Mouse (Mus musculus): Measurements from ENCODE around the gene Ackr2. TPM values are rescaled to one million over a fixed set of nuclear protein-coding genes. Genes with fewer than 3 reads are reported as not detected.

The Ackr2 gene
- not detected in 2 replicates for polyA plus RNA-seq (2012)

GRCm38 (mm10) chr9:121898245-121898644 is at the start of gene Ackr2:
Gene Ackr2 (plus strand): TSS chr9:121898355.
- Histone ChIP-seq H3K9me3 (ENCODE audit: control insufficient read depth, low read length) (no peaks in the 10 kb centered on the region), H3K4me1 (ENCODE audit: control insufficient read depth) (no peaks in the 10 kb centered on the region)

GRCm38 (mm10) chr9:121854246-121854645 is 43.9 kb upstream of the Ackr2 start:
- H3K4me1 ChIP-seq (ENCODE audit: control insufficient read depth) = peaks cover 43% of the 10 kb centered on the region
- H3K27me3 ChIP-seq (ENCODE audit: control insufficient read depth) = no peaks in the 10 kb centered on the region
- no peaks in the 10 kb centered on the region for H3K9me3 ChIP-seq (ENCODE audit: control insufficient read depth, low read length)
- no peak overlapping the region for H3K4me3 ChIP-seq (replicated peaks)
- TF ChIP-seq GATA1 (IDR thresholded peaks at IDR 0.05; ENCODE audit: low read length) (no peak), TAL1 (IDR thresholded peaks at IDR 0.05; ENCODE audit: low read length) (no peak)
- peaks cover 52% of the 10 kb centered on the region for H3K36me3 ChIP-seq (ENCODE audit: control insufficient read depth)

More at GRCm38 (mm10) chr9:121898245-121898644, at the start of gene Ackr2:
- Histone ChIP-seq H3K27me3 (ENCODE audit: control insufficient read depth) (no peaks in the 10 kb centered on the region), H3K36me3 (ENCODE audit: control insufficient read depth) (no peaks in the 10 kb centered on the region), H3K4me3 (replicated peaks) (no peak within 1 kb of the TSS)
- TF ChIP-seq TAL1 (IDR thresholded peaks at IDR 0.05; ENCODE audit: low read length) = no peak
- TF ChIP-seq GATA1 (IDR thresholded peaks at IDR 0.05; ENCODE audit: low read length) = no peak

- H3K9me3 ChIP-seq (ENCODE audit: control insufficient read depth, low read length) = no peaks in the 10 kb centered on the region
- no peaks in the 10 kb centered on the region for H3K27me3 ChIP-seq (ENCODE audit: control insufficient read depth)
- peaks cover 53% of the 10 kb centered on the region for H3K4me1 ChIP-seq (ENCODE audit: control insufficient read depth)
- peaks cover 32% of the 10 kb centered on the region for H3K36me3 ChIP-seq (ENCODE audit: control insufficient read depth)
- TF ChIP-seq TAL1 (IDR thresholded peaks at IDR 0.05; ENCODE audit: low read length) = no peak
- no peak for TF ChIP-seq GATA1 (IDR thresholded peaks at IDR 0.05; ENCODE audit: low read length)
- peak overlapping the region; percentile 78 for H3K4me3 ChIP-seq (replicated peaks)
These were observed 41.3 kb upstream of the Ackr2 start for GRCm38 (mm10) chr9:121856649-121857416.

- Histone ChIP-seq H3K36me3 (ENCODE audit: control insufficient read depth) (peaks cover 25% of the 10 kb centered on the region), H3K9me3 (ENCODE audit: control insufficient read depth, low read length) (no peaks in the 10 kb centered on the region), H3K4me1 (ENCODE audit: control insufficient read depth) (peaks cover 53% of the 10 kb centered on the region), H3K4me3 (replicated peaks) (peak overlapping the region; percentile 78), H3K27me3 (ENCODE audit: control insufficient read depth) (no peaks in the 10 kb centered on the region)
- TF ChIP-seq GATA1 (IDR thresholded peaks at IDR 0.05; ENCODE audit: low read length) (no peak), TAL1 (IDR thresholded peaks at IDR 0.05; ENCODE audit: low read length) (no peak)
These were observed 40.5 kb upstream of the Ackr2 start for GRCm38 (mm10) chr9:121857474-121858152.

- no peak for TF ChIP-seq GATA1 (IDR thresholded peaks at IDR 0.05; ENCODE audit: low read length)
- no peak for TF ChIP-seq TAL1 (IDR thresholded peaks at IDR 0.05; ENCODE audit: low read length)
- Histone ChIP-seq H3K4me1 (ENCODE audit: control insufficient read depth) (peaks cover 53% of the 10 kb centered on the region), H3K9me3 (ENCODE audit: control insufficient read depth, low read length) (no peaks in the 10 kb centered on the region), H3K27me3 (ENCODE audit: control insufficient read depth) (no peaks in the 10 kb centered on the region), H3K4me3 (replicated peaks) (peak within 1 kb of the TSS; percentile 78), H3K36me3 (ENCODE audit: control insufficient read depth) (peaks cover 22% of the 10 kb centered on the region)
These were observed 40.0 kb upstream of the Ackr2 start, which contains the start of gene Higd1a for GRCm38 (mm10) chr9:121858153-121858488. Gene Higd1a (minus strand): TSS chr9:121858362.

- Histone ChIP-seq H3K27me3 (ENCODE audit: control insufficient read depth) (no peaks in the 10 kb centered on the region), H3K4me1 (ENCODE audit: control insufficient read depth) (peaks cover 52% of the 10 kb centered on the region), H3K4me3 (replicated peaks) (no peak overlapping the region), H3K9me3 (ENCODE audit: control insufficient read depth, low read length) (no peaks in the 10 kb centered on the region), H3K36me3 (ENCODE audit: control insufficient read depth) (peaks cover 13% of the 10 kb centered on the region)
- TF ChIP-seq TAL1 (IDR thresholded peaks at IDR 0.05; ENCODE audit: low read length) (no peak), GATA1 (IDR thresholded peaks at IDR 0.05; ENCODE audit: low read length) (no peak)
These were observed 38.8 kb upstream of the Ackr2 start for GRCm38 (mm10) chr9:121859345-121859744.

- Histone ChIP-seq H3K4me3 (replicated peaks) (no peak overlapping the region), H3K9me3 (ENCODE audit: control insufficient read depth, low read length) (no peaks in the 10 kb centered on the region), H3K36me3 (ENCODE audit: control insufficient read depth) (peaks cover 5% of the 10 kb centered on the region), H3K4me1 (ENCODE audit: control insufficient read depth) (peaks cover 36% of the 10 kb centered on the region), H3K27me3 (ENCODE audit: control insufficient read depth) (no peaks in the 10 kb centered on the region; the same call in 1 of the 2 replicates)
- no peak for TF ChIP-seq GATA1 (IDR thresholded peaks at IDR 0.05; ENCODE audit: low read length)
- TF ChIP-seq TAL1 (IDR thresholded peaks at IDR 0.05; ENCODE audit: low read length) = no peak
These were observed 37.2 kb upstream of the Ackr2 start for GRCm38 (mm10) chr9:121860921-121861320.

GRCm38 (mm10) chr9:121864837-121865236 is 33.3 kb upstream of the Ackr2 start:
- Histone ChIP-seq H3K4me1 (ENCODE audit: control insufficient read depth) (peaks cover 4% of the 10 kb centered on the region), H3K9me3 (ENCODE audit: control insufficient read depth, low read length) (no peaks in the 10 kb centered on the region), H3K27me3 (ENCODE audit: control insufficient read depth) (no peaks in the 10 kb centered on the region; the same call in 1 of the 2 replicates), H3K36me3 (ENCODE audit: control insufficient read depth) (no peaks in the 10 kb centered on the region; the same call in 1 of the 2 replicates), H3K4me3 (replicated peaks) (no peak overlapping the region)
- no peak for TF ChIP-seq GATA1 (IDR thresholded peaks at IDR 0.05; ENCODE audit: low read length)
- no peak for TF ChIP-seq TAL1 (IDR thresholded peaks at IDR 0.05; ENCODE audit: low read length)

GRCm38 (mm10) chr9:121865425-121866008 is 32.6 kb upstream of the Ackr2 start:
- Histone ChIP-seq H3K36me3 (ENCODE audit: control insufficient read depth) (no peaks in the 10 kb centered on the region), H3K4me3 (replicated peaks) (no peak overlapping the region), H3K9me3 (ENCODE audit: control insufficient read depth, low read length) (no peaks in the 10 kb centered on the region), H3K4me1 (ENCODE audit: control insufficient read depth) (peaks cover 4% of the 10 kb centered on the region), H3K27me3 (ENCODE audit: control insufficient read depth) (no peaks in the 10 kb centered on the region; the same call in 1 of the 2 replicates)
- no peak for TF ChIP-seq GATA1 (IDR thresholded peaks at IDR 0.05; ENCODE audit: low read length)
- no peak for TF ChIP-seq TAL1 (IDR thresholded peaks at IDR 0.05; ENCODE audit: low read length)

Measured in erythroblast, embryonic 14.5 days (primary cell).